Mouse (Mus musculus): ENCODE data around the gene Syt16.

Gene Syt16

GRCm38 (mm10) chr12:73997297-73998127 is at the start of gene Syt16:
TSS of gene Syt16 (plus strand) at chr12:73997661.
- DNase-seq (ENCODE audit: low read depth, low spot score): no peak

DNA sequence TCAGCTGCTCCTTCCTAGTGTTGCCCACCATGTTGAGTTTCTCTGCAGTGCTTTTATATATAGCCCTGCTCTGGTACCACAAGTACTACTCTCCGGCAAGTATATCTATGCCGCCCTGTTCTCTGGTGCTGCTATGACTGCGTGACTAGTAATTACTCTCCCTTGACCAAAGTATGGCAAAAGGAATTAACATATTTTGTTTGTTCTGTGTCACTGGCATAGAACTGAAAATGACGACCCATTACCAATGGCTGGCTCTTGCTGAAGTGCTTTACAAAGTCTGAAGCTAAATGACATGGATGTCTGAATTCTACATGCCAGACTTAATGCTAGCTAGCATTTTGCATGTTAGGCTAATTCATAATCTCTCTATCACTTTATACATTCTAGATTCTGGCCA is 49.0 kb upstream of the Syt16 start:
- no peak for DNase-seq (ENCODE audit: low read depth, low spot score)

GRCm38 (mm10) chr12:73949318-73950058 is 48.0 kb upstream of the Syt16 start:
- DNase-seq (ENCODE audit: low read depth, low spot score): no peak

DNA sequence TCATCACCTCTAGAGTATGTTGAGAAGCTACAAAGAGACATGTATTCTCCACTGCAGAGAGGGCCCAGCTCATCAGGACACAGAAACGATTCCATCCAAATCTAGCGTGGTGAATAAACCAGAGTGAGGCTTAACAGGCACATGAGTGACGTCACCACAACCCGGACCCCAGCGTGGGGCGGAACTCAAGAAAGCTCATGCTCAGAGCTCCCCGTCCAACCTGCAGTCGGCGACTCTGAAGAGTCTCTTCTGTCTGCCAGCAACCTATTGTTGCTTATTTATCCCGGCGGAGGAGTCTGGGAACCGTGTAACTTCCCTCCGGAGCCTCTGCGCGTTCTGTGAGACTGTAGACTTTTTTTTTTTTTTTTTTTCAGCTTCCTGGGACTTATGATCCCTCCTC is 44.6 kb upstream of the Syt16 start:
- DNase-seq (ENCODE audit: low read depth, low spot score): no peak

DNA sequence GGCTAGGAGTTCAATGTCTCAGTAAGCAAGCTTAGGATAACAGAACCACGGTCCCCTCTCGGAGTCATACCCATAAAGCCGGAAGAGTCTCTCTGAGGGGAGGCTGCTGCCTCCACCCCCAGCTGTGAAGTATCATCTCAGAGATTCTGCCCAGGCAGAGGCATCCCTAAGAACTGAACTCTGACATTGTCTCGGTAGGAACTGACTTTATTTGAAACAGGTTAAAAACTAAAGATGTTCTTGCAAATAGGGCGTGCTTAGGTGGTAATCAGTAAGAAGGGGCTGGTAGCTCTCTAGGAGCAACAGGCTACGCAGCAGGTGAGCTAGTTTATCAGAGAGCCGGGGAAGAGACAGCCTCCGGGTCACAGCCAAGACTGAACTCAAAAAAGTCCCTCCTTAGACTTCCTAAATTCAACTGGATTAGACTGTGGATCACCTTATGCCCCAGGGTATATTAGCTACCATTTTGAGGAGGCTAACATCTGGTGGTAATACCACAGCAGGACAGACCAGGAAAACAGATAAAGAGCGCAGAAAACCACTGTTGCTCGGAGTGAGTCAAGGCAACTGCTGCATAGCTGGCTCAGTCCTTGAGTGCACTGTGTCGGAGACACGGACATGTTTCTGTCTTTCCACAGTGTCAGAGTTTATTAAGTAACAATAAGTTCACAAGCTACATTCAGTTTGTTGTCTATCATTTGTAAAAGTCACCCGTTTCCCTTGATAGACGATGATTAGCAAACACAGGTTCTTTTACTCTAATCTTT is 43.9 kb upstream of the Syt16 start:
- DNase-seq (ENCODE audit: low read depth, low spot score): no peak

DNA sequence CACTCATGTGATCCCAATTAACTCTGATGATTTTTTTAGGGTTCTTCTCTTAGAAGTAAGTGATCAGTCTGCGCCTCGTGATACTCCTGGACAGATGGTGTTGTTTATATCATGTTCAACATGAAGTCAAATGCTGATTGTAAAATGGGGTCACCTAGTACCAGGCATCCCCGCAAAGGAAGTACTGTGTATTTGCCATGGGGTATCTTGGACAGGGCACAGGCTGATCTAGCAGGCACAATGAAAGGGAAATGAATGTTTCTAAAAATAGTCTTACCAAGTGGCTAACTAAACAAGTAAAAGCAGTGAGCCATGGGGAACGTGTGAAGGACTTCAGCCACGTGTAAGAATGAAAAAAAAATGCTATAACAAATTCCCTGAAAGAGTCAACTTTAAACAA is 42.7 kb upstream of the Syt16 start:
- DNase-seq (ENCODE audit: low read depth, low spot score): no peak

GRCm38 (mm10) chr12:73957676-73958075 is 39.8 kb upstream of the Syt16 start:
- DNase-seq (ENCODE audit: low read depth, low spot score): no peak

DNA sequence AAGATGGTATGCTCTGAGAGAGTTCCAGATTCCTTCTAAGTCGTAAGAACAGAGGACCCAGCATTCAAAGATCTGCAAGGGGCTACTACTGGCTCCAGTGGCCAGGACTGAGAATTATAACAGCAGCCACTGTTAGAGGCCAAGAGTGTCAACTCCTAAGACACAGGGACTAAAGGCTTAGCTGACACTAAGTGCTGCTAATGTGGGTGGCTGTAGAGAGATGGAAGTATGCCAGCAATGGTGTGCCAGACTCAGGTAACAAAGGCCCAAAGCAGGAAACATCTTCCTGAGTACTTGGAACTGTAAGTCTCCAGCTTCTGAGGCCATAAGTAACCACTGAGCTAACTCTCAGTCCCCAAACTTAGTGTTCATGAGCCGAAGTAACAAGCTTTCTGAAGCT is 38.6 kb upstream of the Syt16 start:
- no peak for DNase-seq (ENCODE audit: low read depth, low spot score)

GRCm38 (mm10) chr12:73964291-73965281 is 32.9 kb upstream of the Syt16 start, which contains the start of gene Snapc1:
TSS of gene Snapc1 (plus strand) at chr12:73964481.
- peak; percentile 96 for DNase-seq (ENCODE audit: low read depth, low spot score)

GRCm38 (mm10) chr12:73969142-73969541 is 28.3 kb upstream of the Syt16 start:
- DNase-seq (ENCODE audit: low read depth, low spot score): no peak

GRCm38 (mm10) chr12:73974584-73974983 is 22.9 kb upstream of the Syt16 start:
- DNase-seq (ENCODE audit: low read depth, low spot score): no peak

DNA sequence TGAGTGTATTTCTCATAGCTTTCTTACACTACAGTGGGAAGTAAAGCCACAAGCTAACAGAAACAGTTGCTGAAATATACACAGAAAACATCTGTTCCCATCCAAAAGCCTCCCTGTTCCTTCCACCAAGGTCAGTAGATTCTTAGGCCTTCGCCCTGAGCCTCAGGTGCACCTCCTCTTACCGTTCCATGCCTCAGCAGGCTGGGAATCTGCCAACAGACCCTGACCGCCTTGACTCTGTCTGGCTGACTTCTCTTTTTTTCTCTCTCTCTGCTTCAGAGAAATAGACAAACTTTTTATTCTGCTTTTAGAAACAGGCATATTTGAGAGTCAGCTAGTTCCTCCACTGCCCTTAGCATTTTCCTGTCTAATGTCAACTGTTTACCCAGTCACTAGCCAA is 19.3 kb upstream of the Syt16 start:
- peak; percentile 50 for DNase-seq (ENCODE audit: low read depth, low spot score)

DNA sequence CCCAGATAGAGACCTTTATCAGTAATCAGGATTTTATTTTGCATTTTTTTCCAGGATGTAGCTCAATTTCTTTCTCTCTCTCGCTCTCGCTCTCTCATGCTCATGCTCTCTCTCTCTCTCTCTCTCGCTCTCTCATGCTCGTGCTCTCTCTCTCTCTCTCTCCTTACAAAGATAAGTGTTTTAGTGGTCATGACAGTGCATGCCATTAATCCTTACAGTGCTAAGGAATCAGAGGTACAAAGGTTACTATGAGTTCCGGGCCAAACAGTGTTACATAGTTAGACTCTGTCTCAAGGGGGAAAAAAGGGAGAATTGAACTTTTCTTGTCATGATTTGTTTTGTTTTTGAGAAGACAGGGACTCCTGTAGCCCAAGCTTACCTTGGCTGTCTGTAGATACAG is 17.8 kb upstream of the Syt16 start:
- no peak for DNase-seq (ENCODE audit: low read depth, low spot score)

GRCm38 (mm10) chr12:73982533-73982932 is 14.9 kb upstream of the Syt16 start:
- no peak for DNase-seq (ENCODE audit: low read depth, low spot score)

DNA sequence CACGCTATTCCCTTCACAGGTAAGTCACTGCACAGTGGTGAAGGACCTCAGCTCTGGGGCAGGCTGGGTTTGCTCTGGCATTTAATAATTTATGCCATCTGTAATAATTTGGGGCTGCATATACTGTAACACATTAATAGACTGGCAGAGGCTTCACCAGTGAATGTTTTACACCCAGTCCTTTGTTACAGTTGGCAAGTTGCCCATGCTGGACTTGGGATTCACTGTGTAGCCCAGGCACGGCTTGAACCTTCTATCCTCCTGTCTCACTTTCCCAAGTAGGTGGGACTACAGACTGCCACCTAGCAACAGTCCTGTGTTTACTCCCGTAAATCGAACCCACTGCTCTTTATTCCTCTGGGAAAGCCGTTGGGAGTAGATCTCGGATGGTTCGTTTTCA is 11.2 kb upstream of the Syt16 start:
- DNase-seq (ENCODE audit: low read depth, low spot score): no peak

DNA sequence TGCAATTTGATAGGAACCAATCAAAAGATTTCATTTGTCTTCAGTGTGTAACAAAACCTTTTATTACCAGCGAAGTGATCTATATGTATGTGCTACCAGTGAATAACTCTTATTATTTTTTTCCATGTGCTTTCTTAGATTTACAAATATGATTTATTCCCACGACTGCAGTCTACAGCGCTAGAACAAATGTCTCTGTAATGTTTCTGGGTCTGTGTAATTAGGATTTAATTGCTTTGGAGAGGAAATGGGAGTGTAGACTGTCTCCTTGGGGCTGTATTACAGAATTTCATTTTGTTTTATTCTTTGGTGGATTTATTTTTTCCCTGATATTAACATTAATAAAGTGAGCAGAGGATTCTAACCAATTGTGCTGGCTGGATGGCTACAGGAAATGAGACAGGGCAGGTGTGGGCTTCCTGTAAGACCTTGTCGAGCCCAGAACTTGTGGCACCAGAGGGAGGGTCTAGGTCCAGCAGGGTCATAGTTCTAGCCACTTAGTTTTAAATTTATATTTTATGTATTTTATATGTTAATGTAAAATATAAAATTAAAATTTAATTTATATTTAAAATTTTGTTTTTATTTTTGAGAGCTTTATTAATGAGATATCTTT is 9.0 kb upstream of the Syt16 start:
- DNase-seq (ENCODE audit: low read depth, low spot score): no peak

GRCm38 (mm10) chr12:73989594-73989993 is 7.9 kb upstream of the Syt16 start:
- DNase-seq (ENCODE audit: low read depth, low spot score): peak; percentile 66

DNA sequence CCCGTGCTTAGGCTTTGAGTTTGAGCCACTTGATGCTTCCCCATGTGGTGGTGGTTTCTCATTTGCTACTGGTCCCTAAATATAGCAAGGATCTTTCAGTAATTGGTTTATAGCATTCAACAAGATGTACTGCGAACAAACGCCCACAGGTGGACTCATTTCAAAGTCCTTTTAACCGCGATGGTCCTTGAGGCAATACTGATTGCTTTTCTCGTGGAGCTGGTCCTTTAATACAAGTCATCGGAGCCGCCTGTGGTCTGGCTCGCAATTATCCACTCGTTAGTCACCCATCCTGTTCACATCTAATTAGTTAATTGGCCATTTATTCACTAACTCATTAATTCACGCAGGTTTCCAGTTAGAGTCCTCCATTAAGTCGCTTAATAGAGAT is 560 bp upstream of the Syt16 start:
- no peak for DNase-seq (ENCODE audit: low read depth, low spot score)

DNA sequence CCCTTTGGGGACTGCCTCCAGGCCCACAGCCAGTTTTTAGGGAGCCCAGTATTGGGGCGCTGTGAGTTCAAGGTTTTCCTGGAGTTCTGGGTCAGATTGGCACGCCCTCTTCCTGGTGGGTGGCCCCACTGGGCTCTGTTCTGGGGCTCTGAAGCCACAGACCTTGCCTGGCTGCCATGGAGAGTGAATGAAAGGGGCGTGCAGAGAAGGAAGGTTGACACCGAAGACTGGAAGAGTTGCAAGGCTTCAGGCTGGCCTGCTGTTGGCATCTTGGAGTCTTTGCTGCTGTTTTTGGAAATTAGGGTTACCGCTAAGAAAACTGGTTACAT is 631 bp downstream of the Syt16 start:
- DNase-seq (ENCODE audit: low read depth, low spot score): no peak

GRCm38 (mm10) chr12:74002449-74002848 is 5.0 kb downstream of the Syt16 start:
- DNase-seq (ENCODE audit: low read depth, low spot score): peak; percentile 74

DNA sequence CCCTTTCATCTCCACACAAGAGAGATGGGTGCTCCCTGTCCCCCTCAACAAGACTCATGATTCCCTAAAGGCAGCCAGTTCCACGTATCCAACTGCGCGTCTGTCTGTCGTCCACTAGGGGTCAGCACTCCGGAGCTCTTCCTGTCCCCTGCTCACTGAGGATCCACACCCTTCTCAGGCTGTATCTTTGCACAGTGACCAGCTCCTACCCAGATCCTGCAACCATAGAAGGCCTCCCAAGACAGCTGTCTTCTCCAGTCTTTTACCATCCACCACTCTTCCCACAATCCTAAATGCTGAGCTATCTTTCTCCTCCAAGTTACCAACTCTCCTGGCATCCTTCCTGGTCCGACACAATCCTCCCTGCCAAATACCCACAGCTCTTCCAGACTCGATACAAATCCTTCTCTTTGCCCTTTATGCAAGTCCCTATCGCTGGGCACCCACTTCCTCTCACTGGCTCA is 12.0 kb downstream of the Syt16 start:
- DNase-seq (ENCODE audit: low read depth, low spot score): peak; percentile 56
